Mouse (Mus musculus) ES-Bruce4 (cell line): Measurements from ENCODE around the gene Spink8. TPM values are rescaled to one million over a fixed set of nuclear protein-coding genes. Genes with fewer than 3 reads are reported as not detected.

ENCODE experiments used
- H3K27ac ChIP-seq: 2 replicates; pipeline ENCODE4 v1.5.1; 2012; ENCODE audit warnings: low read length, inconsistent platforms; ENCODE audit not compliant: insufficient read depth
- H3K27me3 ChIP-seq: 2 replicates; pipeline ENCODE4 v1.6.1; 2012; ENCODE audit warnings: mild to moderate bottlenecking, low read length, inconsistent platforms; ENCODE audit not compliant: control insufficient read depth, poor library complexity, insufficient read depth, severe bottlenecking
- H3K36me3 ChIP-seq: 2 replicates; pipeline ENCODE4 v1.6.1; 2012; ENCODE audit warnings: inconsistent platforms, mild to moderate bottlenecking, low read length, moderate library complexity; ENCODE audit not compliant: control insufficient read depth, poor library complexity, insufficient read depth, severe bottlenecking
- H3K4me1 ChIP-seq: one replicate; pipeline ENCODE4 v1.8.1; 2011; ENCODE audit warnings: low read length; ENCODE audit not compliant: control insufficient read depth, insufficient read depth
- H3K4me3 ChIP-seq: 2 replicates; pipeline ENCODE4 v1.5.1; 2011; ENCODE audit warnings: low read depth, mild to moderate bottlenecking, low read length
- H3K9ac ChIP-seq: 2 replicates; pipeline ENCODE4 v1.6.1; 2012; ENCODE audit warnings: low read depth, mild to moderate bottlenecking, inconsistent platforms; ENCODE audit not compliant: poor library complexity, severe bottlenecking
- H3K9me3 ChIP-seq: replicated peaks from 2 replicates; pipeline ENCODE4 v1.6.1; 2012; ENCODE audit warnings: mild to moderate bottlenecking, low read length, inconsistent platforms; ENCODE audit not compliant: control insufficient read depth, poor library complexity, insufficient read depth, severe bottlenecking
- CTCF ChIP-seq: IDR thresholded peaks from one replicate; pipeline ENCODE4 v1.8.1; 2011; ENCODE audit warnings: low read depth, low read length
- EP300 ChIP-seq: IDR thresholded peaks from 2 replicates; pipeline ENCODE4 v1.6.1; 2011; ENCODE audit warnings: low read depth, low read length; ENCODE audit not compliant: insufficient read depth
- POLR2A ChIP-seq: IDR thresholded peaks from one replicate; pipeline ENCODE4 v1.8.1; 2011; ENCODE audit warnings: low read length; ENCODE audit not compliant: insufficient read depth
- polyA plus RNA-seq: library from polyadenylated mRNA; stranded (reverse); fragments of >200 nt; gene quantifications from 2 replicates; pipeline ENCODE4 v1.2.4, GENCODE M21; 2011; ENCODE audit warnings: low read depth; ENCODE audit not compliant: missing spikeins, insufficient read depth, insufficient read length

The Spink8 gene
- polyA plus RNA-seq, 1 experiment, result not detected

- no peak for TF ChIP-seq EP300
- no peak for TF ChIP-seq CTCF
- no peak for TF ChIP-seq POLR2A
- Histone ChIP-seq H3K9me3 (no peaks in the 10 kb centered on the region), H3K4me3 (no peak overlapping the region)
Observed at GRCm38 (mm10) chr9:109826181-109826580, 14.1 kb downstream of the Spink8 start.

DNA sequence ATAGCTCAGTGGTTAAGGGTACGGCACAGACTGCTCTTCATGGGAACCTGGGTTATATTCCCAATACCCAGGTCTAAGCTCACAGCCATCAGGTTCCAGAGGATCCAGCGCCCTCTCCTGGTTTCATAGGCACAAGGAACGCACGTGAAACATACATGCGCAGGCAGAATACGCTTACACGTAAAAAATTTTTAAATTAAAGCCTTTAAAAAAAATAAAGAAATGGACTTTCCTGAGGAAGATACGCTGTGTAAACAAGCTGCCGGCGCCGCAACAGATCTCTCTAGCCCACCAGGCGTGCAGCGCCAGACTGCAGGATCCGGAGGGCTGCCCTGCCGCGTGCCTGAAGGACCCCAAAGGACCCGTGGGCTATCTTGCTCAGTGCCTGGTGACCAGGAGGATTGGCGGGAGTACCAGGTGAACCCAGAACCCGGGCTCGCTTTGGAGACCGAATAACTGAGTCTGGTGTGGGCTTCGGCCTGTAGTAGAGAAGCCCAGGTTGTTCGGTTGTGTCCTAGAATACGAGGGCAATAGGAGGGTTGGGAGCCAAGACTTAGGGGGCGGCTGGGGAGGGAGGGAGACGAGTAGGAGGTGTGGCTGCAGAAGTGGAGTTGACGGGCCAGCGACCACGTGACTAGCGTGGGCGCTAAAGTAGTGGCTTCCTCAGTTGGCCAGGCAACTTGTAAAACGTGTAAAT is 20.5 kb downstream of the Spink8 start, which contains the start of gene Nme6:
Gene Nme6, plus strand, starts transcription at position 359 of the 697 bp plus-strand sequence.
- Histone ChIP-seq H3K9me3 (no peaks in the 10 kb centered on the region), H3K27me3 (no peaks in the 10 kb centered on the region), H3K4me3 (peak within 1 kb of the TSS; percentile 92), H3K36me3 (peaks cover 2% of the 10 kb centered on the region; the same call in 1 of the 2 replicates), H3K9ac (peak within 1 kb of the TSS; percentile 37), H3K4me1 (no peaks in the 10 kb centered on the region), H3K27ac (no peak within 1 kb of the TSS)
- TF ChIP-seq EP300 (no peak), CTCF (peak; percentile 67)

More at GRCm38 (mm10) chr9:109826181-109826580, 14.1 kb downstream of the Spink8 start:
- Histone ChIP-seq H3K9ac (no peak overlapping the region), H3K36me3 (no peaks in the 10 kb centered on the region), H3K27ac (no peak overlapping the region), H3K4me1 (no peaks in the 10 kb centered on the region), H3K27me3 (no peaks in the 10 kb centered on the region)

DNA sequence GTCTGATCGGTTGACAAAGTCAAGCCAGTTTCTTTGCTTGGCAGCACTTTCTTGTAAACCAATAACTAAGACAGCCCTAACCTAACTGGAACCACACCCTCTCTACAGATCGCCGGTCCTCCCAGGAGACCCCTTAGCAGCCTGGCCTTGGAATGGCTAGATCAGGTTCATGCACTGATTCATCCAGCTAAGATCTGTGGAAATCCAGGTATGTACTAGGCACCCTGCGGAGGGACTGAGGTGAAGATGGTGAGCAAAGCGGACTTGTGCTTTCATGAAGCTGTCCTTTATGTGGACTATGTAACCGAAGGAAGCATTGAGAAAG is 21.0 kb downstream of the Spink8 start:
- Histone ChIP-seq H3K9ac (peak overlapping the region; percentile 37), H3K27me3 (no peaks in the 10 kb centered on the region), H3K27ac (no peak overlapping the region), H3K4me1 (no peaks in the 10 kb centered on the region), H3K4me3 (peak overlapping the region; percentile 92), H3K9me3 (no peaks in the 10 kb centered on the region), H3K36me3 (peaks cover 2% of the 10 kb centered on the region; the same call in 1 of the 2 replicates)
- TF ChIP-seq CTCF (no peak), POLR2A (no peak), EP300 (no peak)

DNA sequence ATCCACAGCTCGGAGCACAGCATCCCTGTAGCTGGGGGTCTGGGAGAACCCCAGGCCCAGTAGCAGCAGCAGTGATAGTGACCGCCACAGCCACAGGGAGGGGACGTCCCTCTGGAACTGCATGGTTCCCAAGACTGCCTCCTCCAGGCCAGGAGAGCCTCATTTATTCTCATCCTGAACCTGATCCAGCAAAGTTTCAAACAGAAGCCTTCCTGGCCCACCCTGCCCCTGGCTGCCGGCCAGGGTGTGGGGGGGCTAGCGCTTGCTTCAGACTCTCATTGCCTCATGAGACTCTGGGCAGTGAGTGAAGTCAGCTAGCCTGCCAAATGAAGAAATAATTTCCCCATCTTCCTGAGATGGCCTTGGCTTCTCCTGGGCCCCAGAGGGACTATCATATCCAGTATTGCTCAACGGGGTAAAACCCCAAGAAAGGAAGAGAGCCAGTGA is 37.3 kb downstream of the Spink8 start, which contains the start of gene Camp:
Gene Camp, minus strand, starts transcription at position 306 of the 447 bp plus-strand sequence.
- Histone ChIP-seq H3K36me3 (no peaks in the 10 kb centered on the region), H3K4me1 (no peaks in the 10 kb centered on the region), H3K27ac (no peak within 1 kb of the TSS), H3K4me3 (no peak within 1 kb of the TSS), H3K9me3 (no peaks in the 10 kb centered on the region), H3K27me3 (no peaks in the 10 kb centered on the region), H3K9ac (no peak within 1 kb of the TSS)
- TF ChIP-seq CTCF, result no peak

- no peaks in the 10 kb centered on the region for H3K4me1 ChIP-seq
- no peaks in the 10 kb centered on the region for H3K36me3 ChIP-seq
- no peaks in the 10 kb centered on the region for H3K27me3 ChIP-seq
- H3K9me3 ChIP-seq, result no peaks in the 10 kb centered on the region
- H3K9ac ChIP-seq, result no peak overlapping the region
- no peak overlapping the region for H3K27ac ChIP-seq
- no peak overlapping the region for H3K4me3 ChIP-seq
- TF ChIP-seq EP300 (no peak), POLR2A (no peak), CTCF (no peak)
Observed at GRCm38 (mm10) chr9:109850099-109850498, 38.0 kb downstream of the Spink8 start.

- H3K36me3 ChIP-seq, result no peaks in the 10 kb centered on the region
- no peak overlapping the region for H3K9ac ChIP-seq
- H3K9me3 ChIP-seq, result no peaks in the 10 kb centered on the region
- TF ChIP-seq CTCF (no peak), EP300 (no peak), POLR2A (no peak)
- H3K4me3 ChIP-seq, result no peak overlapping the region
- H3K4me1 ChIP-seq, result no peaks in the 10 kb centered on the region
- no peak overlapping the region for H3K27ac ChIP-seq
- no peaks in the 10 kb centered on the region for H3K27me3 ChIP-seq
Observed at GRCm38 (mm10) chr9:109854341-109854740, 42.3 kb downstream of the Spink8 start.
